Mouse (Mus musculus) stomach, postnatal 0 days (tissue): ENCODE results near the gene Tango6.

Experiments
- CTCF ChIP-seq: IDR thresholded peaks from 2 replicates; pipeline ENCODE4 v1.5.1; 2016; ENCODE audit warnings: antibody characterized with exemption, low read depth, mild to moderate bottlenecking, moderate library complexity
- EP300 ChIP-seq: optimal IDR thresholded peaks from 2 replicates; pipeline ENCODE3; 2016; ENCODE audit warnings: antibody characterized with exemption

DNA sequence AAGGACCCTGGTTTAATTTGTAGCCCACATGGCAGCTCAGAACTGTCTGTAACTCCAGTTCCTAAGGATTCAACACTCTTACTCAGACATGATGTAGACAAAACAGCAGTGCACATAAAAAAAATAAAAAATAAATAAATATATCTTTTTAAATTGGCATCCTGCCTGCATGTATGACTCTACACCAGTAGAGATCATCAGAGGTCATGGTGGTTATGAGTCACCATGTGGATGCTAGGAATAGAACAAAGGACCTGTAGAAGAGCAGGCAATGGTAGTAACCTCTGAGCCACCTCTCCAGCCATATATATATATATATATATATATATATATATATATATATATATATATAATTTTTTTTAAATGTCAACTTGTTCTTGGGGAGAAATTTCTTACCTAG lies 26.8 kb upstream of the Tango6 start:
- TF ChIP-seq CTCF (no peak), EP300 (no peak)
